Mouse (Mus musculus) stomach, postnatal 0 days (tissue): ENCODE measurements around the gene Ccr1. TPM values are rescaled to one million over a fixed set of nuclear protein-coding genes. Genes with fewer than 3 reads are reported as not detected.
"Not testable (repeated sequence)": the region's sequence is repeated elsewhere in the genome, so short reads cannot be mapped to it uniquely, and the experiment has no call there.

Experiments used
- ATAC-seq: fragments of 200-750 bp; cut with Nextera tagmentation; 2 replicates; pipeline ENCODE4 v1.8.0; 2017; ENCODE audit not compliant: low FRiP score, low TSS enrichment
- DNase-seq: peaks from one replicate; pipeline ENCODE4 v3.0.0-alpha.2; 2016; ENCODE audit warnings: low spot score
- H3K27ac ChIP-seq: fragments of 300-500 bp; sonication (generic); replicated peaks from 2 replicates; pipeline ENCODE4 v1.5.1; 2014; ENCODE audit warnings: mild to moderate bottlenecking, control low read depth
- H3K27me3 ChIP-seq: fragments of 300-500 bp; sonication (generic); 2 replicates; pipeline ENCODE4 v1.6.1; 2014; ENCODE audit warnings: low read length; ENCODE audit not compliant: control insufficient read depth, insufficient read depth
- H3K36me3 ChIP-seq: fragments of 300-500 bp; sonication (generic); 2 replicates; pipeline ENCODE4 v1.6.1; 2014; ENCODE audit warnings: low read length, mixed read lengths; ENCODE audit not compliant: control insufficient read depth, insufficient read depth
- H3K4me1 ChIP-seq: fragments of 300-500 bp; sonication (generic); replicated peaks from 2 replicates; pipeline ENCODE4 v1.6.1; 2014; ENCODE audit warnings: antibody characterized with exemption; ENCODE audit not compliant: control insufficient read depth, insufficient read depth
- H3K4me2 ChIP-seq: fragments of 300-500 bp; sonication (generic); replicated peaks from 2 replicates; pipeline ENCODE4 v1.6.1; 2014; ENCODE audit warnings: low read depth, mild to moderate bottlenecking, control low read depth, moderate library complexity
- H3K4me3 ChIP-seq: fragments of 300-500 bp; sonication (generic); 2 replicates; pipeline ENCODE4 v1.5.1; 2014; ENCODE audit warnings: low read depth, low read length, control low read depth
- H3K9ac ChIP-seq: fragments of 300-500 bp; sonication (generic); 2 replicates; pipeline ENCODE4 v1.6.1; 2014; ENCODE audit warnings: mild to moderate bottlenecking, low read length, control low read depth, mixed read lengths
- H3K9me3 ChIP-seq: fragments of 300-500 bp; sonication (generic); 2 replicates; pipeline ENCODE4 v1.6.1; 2016; ENCODE audit warnings: low read length; ENCODE audit not compliant: control insufficient read depth
- CTCF ChIP-seq: IDR thresholded peaks from 2 replicates; pipeline ENCODE4 v1.5.1; 2016; ENCODE audit warnings: antibody characterized with exemption, low read depth, mild to moderate bottlenecking, moderate library complexity
- EP300 ChIP-seq: optimal IDR thresholded peaks from 2 replicates; pipeline ENCODE3; 2016; ENCODE audit warnings: antibody characterized with exemption
- WGBS: fragments of 180-500 bp; shearing (Covaris S2); extraction: QIAGEN DNeasy Blood & Tissue Kit; methylation state at CpG from one replicate; pipeline ENCODE4 v1.1.7; 2014; 5-methylcytosine and 5-hydroxymethylcytosine counted together
- polyA plus RNA-seq: library from polyadenylated mRNA; unstranded; fragments of >200 nt; fragmentation: Nextera tagmentation; extraction: Ambion mirVana; gene quantifications from 2 replicates; pipeline ENCODE4 v1.2.1, GENCODE M21; 2015

The Ccr1 gene
- polyA plus RNA-seq, 1 experiment from 2014 or later: 3.9 TPM

DNA sequence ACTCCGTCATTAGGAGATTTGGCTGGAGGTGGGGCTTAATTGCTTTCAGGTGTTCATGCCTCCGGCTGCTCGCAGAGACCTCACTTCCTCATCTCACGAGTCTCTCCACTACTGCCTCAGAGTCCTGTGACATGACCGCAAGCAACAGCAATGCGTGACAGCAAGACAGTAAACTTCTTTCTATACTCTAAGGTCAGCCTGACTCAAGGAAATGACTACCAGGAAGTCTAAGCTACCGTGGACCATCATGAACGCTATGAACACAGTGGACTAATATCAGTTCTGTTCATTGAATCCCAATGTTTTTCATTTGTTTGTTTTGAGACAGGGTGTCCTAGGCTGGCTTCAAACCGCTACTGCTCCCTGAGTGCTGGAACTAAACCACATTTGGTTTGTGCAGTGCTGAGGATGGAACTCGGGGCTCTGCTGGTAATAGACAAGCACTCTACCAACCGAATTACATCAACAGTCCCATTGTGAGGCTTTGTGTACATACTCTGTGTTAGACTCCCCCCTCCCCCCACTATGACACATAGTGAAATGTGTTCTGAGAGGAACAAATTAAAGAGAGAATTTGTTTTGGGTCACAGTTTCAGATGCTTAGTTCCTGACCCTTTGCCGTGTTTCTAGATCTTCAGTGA lies 40.3 kb downstream of the Ccr1 start:
- Histone ChIP-seq H3K4me3 (no peak overlapping the region), H3K4me2 (no peak overlapping the region), H3K9ac (no peak overlapping the region), H3K27ac (0 out of 2 replicates have a peak overlapping the region, but pooled peaks have one; percentile 30), H3K4me1 (no peaks in the 10 kb centered on the region), H3K9me3 (no peaks in the 10 kb centered on the region), H3K27me3 (no peaks in the 10 kb centered on the region), H3K36me3 (no peaks in the 10 kb centered on the region)
- DNase-seq: no peak
- WGBS: 56% methylated on average over 12 of the region's 12 CpGs
- no peak for TF ChIP-seq EP300
- no peak for TF ChIP-seq CTCF
- no peak for ATAC-seq

DNA sequence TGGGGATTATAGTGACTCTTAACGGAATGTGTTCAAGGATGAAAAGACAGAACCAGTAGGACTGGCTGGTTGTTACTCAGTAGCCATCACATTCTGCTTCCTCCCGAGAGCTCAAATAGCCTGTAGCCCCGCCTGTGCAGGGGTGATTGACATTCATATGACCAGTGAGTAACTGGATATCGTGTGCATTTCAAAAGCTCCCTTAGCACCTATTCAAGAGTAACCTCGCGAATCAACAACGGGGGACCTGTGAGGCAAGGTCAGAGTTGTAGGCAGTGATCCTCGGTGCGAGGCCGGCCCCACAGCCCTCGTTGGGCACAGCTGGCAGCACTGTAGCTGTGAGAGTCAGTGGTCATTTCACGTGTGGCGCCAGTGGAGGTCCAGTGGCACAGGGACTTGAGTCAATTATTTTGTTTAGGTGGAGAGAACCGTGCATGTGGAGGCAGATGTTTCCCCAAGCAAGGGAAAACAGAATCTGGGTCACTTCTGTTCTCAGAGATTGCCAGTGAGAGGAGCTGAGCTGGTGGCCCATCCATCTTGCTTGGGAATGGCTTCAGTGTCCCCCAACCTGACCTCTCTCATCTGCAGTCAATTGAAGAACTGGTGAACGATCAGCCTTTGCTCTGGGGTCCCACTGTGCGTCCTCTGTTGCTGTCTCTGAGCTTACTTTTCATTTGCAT lies 41.1 kb downstream of the Ccr1 start:
- Histone ChIP-seq H3K4me1 (no peaks in the 10 kb centered on the region), H3K9me3 (no peaks in the 10 kb centered on the region), H3K4me3 (no peak overlapping the region), H3K27me3 (no peaks in the 10 kb centered on the region), H3K4me2 (no peak overlapping the region), H3K9ac (no peak overlapping the region), H3K36me3 (no peaks in the 10 kb centered on the region), H3K27ac (no peak overlapping the region)
- WGBS: 48% methylated on average over 16 of the region's 16 CpGs
- ATAC-seq: no peak
- TF ChIP-seq CTCF (no peak), EP300 (no peak)
- no peak for DNase-seq

DNA sequence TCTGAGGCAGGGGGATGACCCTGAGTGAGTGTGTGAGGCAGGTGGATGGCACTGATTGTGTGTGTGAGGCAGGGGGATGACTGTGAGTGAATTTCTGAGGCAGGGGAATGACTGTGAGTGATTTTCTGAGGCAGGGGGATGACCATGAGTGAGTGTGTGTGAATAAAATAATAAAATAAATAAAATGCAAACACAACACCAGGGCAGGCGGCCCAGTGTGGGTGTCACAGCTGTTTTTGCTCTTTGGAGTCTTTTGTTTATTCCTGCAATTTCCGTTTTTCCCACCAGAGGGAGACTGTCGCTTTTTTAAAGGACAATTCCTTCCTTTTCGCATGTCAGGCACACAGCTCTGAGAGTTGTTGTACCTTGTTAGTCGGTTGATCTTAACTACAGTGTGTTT lies 42.5 kb downstream of the Ccr1 start:
- not testable (repeated sequence) for ATAC-seq, H3K9me3 ChIP-seq, H3K27ac ChIP-seq, H3K27me3 ChIP-seq, H3K4me1 ChIP-seq, H3K9ac ChIP-seq, H3K36me3 ChIP-seq
- peak; percentile 64 for DNase-seq
- H3K4me3 ChIP-seq: peak overlapping the region; percentile 27; the same call in 1 of the 2 replicates
- TF ChIP-seq CTCF: peak; percentile 83
- WGBS: 1% methylated on average over 5 of the region's 5 CpGs
- H3K4me2 ChIP-seq: peak overlapping the region; percentile 47

DNA sequence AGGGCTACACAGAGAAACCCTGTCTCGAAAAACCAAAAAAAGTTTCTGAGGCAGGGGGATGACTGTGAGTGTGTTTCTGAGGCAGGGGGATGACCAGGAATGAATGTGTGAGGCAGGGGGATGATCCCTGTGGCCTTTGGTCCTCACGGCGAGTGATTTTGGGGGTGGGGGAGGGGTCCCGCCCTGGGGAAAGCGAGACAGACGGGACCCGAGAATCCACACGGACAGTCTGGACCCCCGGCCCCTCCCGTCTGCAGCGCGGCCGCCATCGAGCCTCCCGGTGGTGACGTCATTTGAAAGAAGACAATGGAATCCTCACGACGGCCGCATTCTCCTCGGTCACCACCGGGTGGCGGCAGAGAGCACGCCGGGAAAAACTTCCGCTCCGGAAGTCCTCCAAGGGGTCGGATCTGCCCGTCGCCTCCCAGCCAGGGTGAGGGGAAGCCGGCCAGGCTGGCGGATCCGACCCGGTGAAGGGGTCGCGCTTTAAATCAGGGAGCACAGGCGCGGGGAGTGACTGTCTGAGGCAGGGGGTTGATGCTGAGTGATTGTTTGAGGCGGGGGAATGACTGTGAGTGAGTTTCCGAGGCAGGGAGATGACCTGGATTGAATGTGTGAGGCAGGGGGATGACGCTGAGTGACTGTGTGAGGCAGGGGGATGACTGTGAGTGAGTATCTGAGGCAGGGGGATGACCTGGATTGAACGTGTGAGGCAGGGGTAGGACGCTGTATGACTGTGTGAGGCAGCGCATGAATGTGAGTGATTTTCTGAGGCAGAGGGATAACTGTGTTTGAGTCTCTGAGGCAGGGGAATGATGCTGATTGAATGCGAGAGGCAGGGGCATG lies 43.2 kb downstream of the Ccr1 start:
- Histone ChIP-seq H3K27me3 (no peaks in the 10 kb centered on the region), H3K27ac (peak overlapping the region; percentile 95), H3K4me1 (no peaks in the 10 kb centered on the region), H3K4me2 (peak overlapping the region; percentile 70), H3K36me3 (no peaks in the 10 kb centered on the region), H3K9me3 (no peaks in the 10 kb centered on the region), H3K9ac (peak overlapping the region; percentile 69), H3K4me3 (peak overlapping the region; percentile 60)
- WGBS: 3% methylated on average over 42 of the region's 44 CpGs
- TF ChIP-seq EP300: peak; percentile 73
- TF ChIP-seq CTCF: peak; percentile 83
- peak; percentile 73 for DNase-seq
- peak; percentile 85 for ATAC-seq

DNA sequence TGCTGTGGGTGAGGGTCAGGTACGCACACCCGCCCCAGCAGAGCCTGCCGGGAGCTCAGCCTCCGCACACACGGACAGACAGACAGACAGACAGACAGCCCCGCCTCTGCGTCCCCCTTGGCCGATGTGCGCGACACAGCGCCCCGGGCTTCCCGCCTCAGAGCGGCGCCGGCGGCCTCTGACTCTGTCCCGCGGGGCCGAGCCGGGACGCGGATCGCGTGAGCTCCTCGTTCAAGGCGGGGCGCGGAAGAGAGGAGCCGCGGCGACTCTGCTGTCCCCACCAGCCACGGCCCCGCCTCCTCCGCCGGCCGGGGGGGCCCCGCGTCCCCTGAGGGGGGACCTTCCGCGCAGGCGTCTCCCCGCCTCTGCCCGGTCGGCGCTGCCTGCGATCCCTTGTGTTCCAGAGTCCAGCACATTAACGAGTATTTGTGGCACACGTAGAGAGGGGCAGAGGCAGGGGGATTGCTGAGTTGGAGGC lies 43.9 kb downstream of the Ccr1 start:
- no peaks in the 10 kb centered on the region for H3K27me3 ChIP-seq
- peak overlapping the region; percentile 70 for H3K4me2 ChIP-seq
- H3K27ac ChIP-seq: peak overlapping the region; percentile 95
- TF ChIP-seq CTCF: no peak
- peak; percentile 90 for ATAC-seq
- H3K36me3 ChIP-seq: no peaks in the 10 kb centered on the region
- WGBS: under 1% methylated on average over 34 of the region's 49 CpGs
- peak overlapping the region; percentile 69 for H3K9ac ChIP-seq
- no peaks in the 10 kb centered on the region for H3K9me3 ChIP-seq
- no peaks in the 10 kb centered on the region for H3K4me1 ChIP-seq
- peak overlapping the region; percentile 60 for H3K4me3 ChIP-seq
- DNase-seq: peak; percentile 93
